Mouse (Mus musculus): ENCODE results near the gene Nom1. TPM values are rescaled to one million over a fixed set of nuclear protein-coding genes. Genes with fewer than 3 reads are reported as not detected.
"Not testable (repeated sequence)": the region's sequence is repeated elsewhere in the genome, so short reads cannot be mapped to it uniquely, and the experiment has no call there.

The Nom1 gene
- polyA plus RNA-seq, 1 experiment from 2014 or later = 21.2 TPM

GRCm38 (mm10) chr5:29413041-29413440 is 21.4 kb upstream of the Nom1 start:
- Histone ChIP-seq H3K36me3 (ENCODE audit: insufficient read depth) (no peaks in the 10 kb centered on the region), H3K27me3 (ENCODE audit: insufficient read depth, low read length) (no peaks in the 10 kb centered on the region), H3K4me2 (no peak overlapping the region), H3K27ac (ENCODE audit: low read depth) (no peak overlapping the region), H3K9me3 (ENCODE audit: low read depth, low read length) (no peaks in the 10 kb centered on the region), H3K4me3 (ENCODE audit: low read depth, low read length) (no peak overlapping the region), H3K9ac (no peak overlapping the region), H3K4me1 (ENCODE audit: insufficient read depth) (no peaks in the 10 kb centered on the region)
- 79% methylated on average over 3 of the region's 3 CpGs for WGBS
- ATAC-seq (ENCODE audit: insufficient read depth) (no peak), DNase-seq (peak; percentile 21)
- peak; percentile 18; the same call in 1 of the 2 replicates for TF ChIP-seq CTCF (IDR thresholded peaks at IDR 0.05; ENCODE audit: low read depth)

DNA sequence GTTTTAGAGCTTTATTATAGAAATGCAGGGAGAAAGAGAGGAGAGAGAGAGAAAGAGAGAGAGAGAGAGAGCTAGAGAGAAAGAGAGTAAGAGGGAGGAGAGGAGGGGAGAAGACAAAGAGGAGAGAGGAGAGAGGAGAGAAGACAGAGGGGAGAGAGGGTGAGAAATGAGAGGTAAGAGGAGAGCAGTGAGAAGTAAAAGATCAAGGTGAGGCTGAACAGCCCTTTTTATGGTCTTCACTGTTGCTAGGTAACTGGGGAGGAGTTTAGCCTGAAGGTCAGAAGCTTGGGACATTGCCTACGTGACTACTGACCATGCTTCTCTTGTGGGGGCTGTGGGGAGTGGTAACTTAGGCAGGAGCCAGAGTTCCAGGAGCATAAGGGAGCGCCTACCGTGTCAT is 11.1 kb upstream of the Nom1 start:
- not testable (repeated sequence) for H3K36me3 ChIP-seq (ENCODE audit: insufficient read depth); H3K4me1 ChIP-seq (ENCODE audit: insufficient read depth); H3K27ac ChIP-seq (ENCODE audit: low read depth); H3K27me3 ChIP-seq (ENCODE audit: insufficient read depth, low read length); H3K9me3 ChIP-seq (ENCODE audit: low read depth, low read length); H3K4me2 ChIP-seq; H3K4me3 ChIP-seq (ENCODE audit: low read depth, low read length); ATAC-seq (ENCODE audit: insufficient read depth); H3K9ac ChIP-seq; DNase-seq
- WGBS = 48% methylated on average over 3 of the region's 3 CpGs

DNA sequence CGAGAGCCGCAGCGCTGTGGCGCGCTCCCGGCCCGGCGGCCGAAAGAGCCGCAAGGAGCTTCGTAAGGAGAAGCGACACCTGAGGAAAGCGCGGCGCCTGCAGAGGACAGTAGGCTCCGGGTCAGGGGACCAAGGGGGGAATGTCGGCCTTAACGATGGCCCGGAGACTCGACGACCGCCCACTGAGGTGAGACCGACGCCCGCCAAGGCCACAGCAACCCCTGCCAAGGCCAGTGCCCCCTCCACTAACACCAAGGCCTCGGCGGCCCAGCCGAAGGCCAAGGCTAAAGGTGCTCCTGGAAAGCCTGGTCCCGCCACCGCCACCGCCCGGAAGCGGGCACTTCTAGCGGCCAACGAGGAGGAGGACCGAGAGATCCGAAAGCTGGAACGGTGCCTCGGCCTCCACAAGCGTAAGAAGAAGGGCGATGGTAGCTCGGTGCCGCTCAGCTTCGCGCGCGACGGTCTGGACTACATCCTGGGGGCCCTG is 451 bp downstream of the Nom1 start:
- peak; percentile 76 for ATAC-seq (ENCODE audit: insufficient read depth)
- TF ChIP-seq CTCF (IDR thresholded peaks at IDR 0.05; ENCODE audit: low read depth) = no peak

GRCm38 (mm10) chr5:29435491-29435890 is 1.0 kb downstream of the Nom1 start:
- no peak for TF ChIP-seq CTCF (IDR thresholded peaks at IDR 0.05; ENCODE audit: low read depth)
- ATAC-seq (ENCODE audit: insufficient read depth) = no peak

More for the DNA sequence above, 451 bp downstream of the Nom1 start:
- Histone ChIP-seq H3K4me1 (ENCODE audit: insufficient read depth) (peaks cover 8% of the 10 kb centered on the region), H3K9me3 (ENCODE audit: low read depth, low read length) (no peaks in the 10 kb centered on the region), H3K4me3 (ENCODE audit: low read depth, low read length) (peak overlapping the region; percentile 94), H3K27ac (ENCODE audit: low read depth) (peak overlapping the region; percentile 77), H3K27me3 (ENCODE audit: insufficient read depth, low read length) (no peaks in the 10 kb centered on the region), H3K4me2 (peak overlapping the region; percentile 78), H3K36me3 (ENCODE audit: insufficient read depth) (peaks cover 39% of the 10 kb centered on the region), H3K9ac (peak overlapping the region; percentile 74)
- under 1% methylated on average over 48 of the region's 48 CpGs for WGBS
- peak; percentile 32 for DNase-seq

GRCm38 (mm10) chr5:29436728-29437127 is 2.3 kb downstream of the Nom1 start:
- not testable (repeated sequence) for H3K27me3 ChIP-seq (ENCODE audit: insufficient read depth, low read length); H3K4me1 ChIP-seq (ENCODE audit: insufficient read depth); H3K27ac ChIP-seq (ENCODE audit: low read depth); H3K4me2 ChIP-seq; H3K9me3 ChIP-seq (ENCODE audit: low read depth, low read length); H3K4me3 ChIP-seq (ENCODE audit: low read depth, low read length); H3K9ac ChIP-seq; ATAC-seq (ENCODE audit: insufficient read depth); DNase-seq
- WGBS = 86% methylated on average over 6 of the region's 6 CpGs
- H3K36me3 ChIP-seq (ENCODE audit: insufficient read depth) = peaks cover 58% of the 10 kb centered on the region

More at GRCm38 (mm10) chr5:29435491-29435890, 1.0 kb downstream of the Nom1 start:
- WGBS = 39% methylated on average over 8 of the region's 8 CpGs
- Histone ChIP-seq H3K9me3 (ENCODE audit: low read depth, low read length) (no peaks in the 10 kb centered on the region), H3K36me3 (ENCODE audit: insufficient read depth) (peaks cover 45% of the 10 kb centered on the region), H3K27me3 (ENCODE audit: insufficient read depth, low read length) (no peaks in the 10 kb centered on the region), H3K4me3 (ENCODE audit: low read depth, low read length) (peak overlapping the region; percentile 94), H3K4me1 (ENCODE audit: insufficient read depth) (peaks cover 8% of the 10 kb centered on the region), H3K9ac (peak overlapping the region; percentile 74), H3K4me2 (peak overlapping the region; percentile 78), H3K27ac (ENCODE audit: low read depth) (no peak overlapping the region)
- DNase-seq = no peak

- H3K27ac ChIP-seq (ENCODE audit: low read depth) = no peak overlapping the region
- no peak for TF ChIP-seq CTCF (IDR thresholded peaks at IDR 0.05; ENCODE audit: low read depth)
Measured at GRCm38 (mm10) chr5:29445275-29445674, 10.8 kb downstream of the Nom1 start.

DNA sequence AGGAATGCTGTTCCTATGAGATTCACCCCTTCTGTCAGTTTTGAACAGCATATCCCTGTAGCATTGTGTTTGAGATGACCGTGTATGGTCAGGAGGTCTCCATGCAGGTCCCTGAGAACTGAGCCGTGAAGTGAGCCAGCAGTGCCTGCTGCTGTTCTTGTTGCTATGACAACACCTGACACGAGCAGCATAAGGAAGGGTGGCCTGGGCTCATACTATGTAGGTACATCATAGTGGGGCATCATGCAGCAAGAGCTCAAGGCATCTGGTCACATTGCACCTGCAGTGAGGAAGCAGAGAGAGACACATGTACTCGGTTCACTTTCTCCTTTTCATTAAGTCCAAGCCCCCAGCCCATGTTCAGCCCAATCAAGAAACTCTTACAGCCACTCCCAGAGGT is 17.9 kb downstream of the Nom1 start:
- Histone ChIP-seq H3K4me2 (no peak overlapping the region), H3K36me3 (ENCODE audit: insufficient read depth) (peaks cover 60% of the 10 kb centered on the region)
- WGBS = 68% methylated on average over 4 of the region's 4 CpGs

More at GRCm38 (mm10) chr5:29445275-29445674, 10.8 kb downstream of the Nom1 start:
- no peaks in the 10 kb centered on the region for H3K4me1 ChIP-seq (ENCODE audit: insufficient read depth)
- H3K9me3 ChIP-seq (ENCODE audit: low read depth, low read length) = no peaks in the 10 kb centered on the region
- no peak overlapping the region for H3K4me2 ChIP-seq
- 97% methylated on average over 2 of the region's 2 CpGs for WGBS
- no peak overlapping the region for H3K9ac ChIP-seq
- H3K36me3 ChIP-seq (ENCODE audit: insufficient read depth) = peaks cover 91% of the 10 kb centered on the region
- DNase-seq (no peak), ATAC-seq (ENCODE audit: insufficient read depth) (no peak)
- H3K27me3 ChIP-seq (ENCODE audit: insufficient read depth, low read length) = no peaks in the 10 kb centered on the region
- no peak overlapping the region for H3K4me3 ChIP-seq (ENCODE audit: low read depth, low read length)

More for the DNA sequence above, 17.9 kb downstream of the Nom1 start:
- ATAC-seq (ENCODE audit: insufficient read depth) (no peak), DNase-seq (no peak)
- no peaks in the 10 kb centered on the region for H3K9me3 ChIP-seq (ENCODE audit: low read depth, low read length)
- no peaks in the 10 kb centered on the region for H3K27me3 ChIP-seq (ENCODE audit: insufficient read depth, low read length)
- no peak for TF ChIP-seq CTCF (IDR thresholded peaks at IDR 0.05; ENCODE audit: low read depth)
- H3K9ac ChIP-seq = no peak overlapping the region
- no peaks in the 10 kb centered on the region for H3K4me1 ChIP-seq (ENCODE audit: insufficient read depth)
- no peak overlapping the region for H3K27ac ChIP-seq (ENCODE audit: low read depth)
- no peak overlapping the region for H3K4me3 ChIP-seq (ENCODE audit: low read depth, low read length)
